Comparison of ENCODE assay signal across 19 mouse cellular contexts in the genomic region with DNA sequence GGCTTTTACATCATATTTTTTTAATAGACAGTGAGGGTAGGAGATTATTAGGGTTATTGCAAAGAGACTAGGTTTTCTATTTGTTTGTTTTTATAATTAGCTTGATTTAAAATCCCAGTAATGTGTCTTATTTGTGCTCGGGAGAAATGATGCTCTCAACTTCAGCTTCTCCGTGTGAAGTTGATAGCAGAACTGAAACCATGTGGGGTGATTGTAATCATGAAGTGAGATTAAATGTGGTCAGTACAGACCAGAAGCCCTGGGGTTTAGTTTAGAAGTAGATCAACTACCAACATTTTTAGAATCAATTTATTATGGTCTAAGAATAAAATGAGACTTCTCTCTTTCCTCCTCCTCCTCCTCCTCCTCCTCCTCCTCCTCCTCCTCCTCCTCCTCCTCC.
"Had no signal": no experiment of that assay in that cellular context is flagged by ENCODE, and none has a peak within 500 bp of the region (broad histone marks: within the 10 kb centered on the region; RNA-seq: fewer than 3 reads in every experiment).

No protein-coding gene starts in this region.

- H3K9ac ChIP-seq: lung, embryonic 14.5 days; midbrain, embryonic 12.5 days; neural tube, embryonic 13.5 days; neural tube, embryonic 15.5 days had no signal

- H3K36me3 ChIP-seq: midbrain, embryonic 10.5 days; midbrain, embryonic 12.5 days; neural tube, embryonic 13.5 days; neural tube, embryonic 15.5 days had no signal

- H3K27me3 ChIP-seq: midbrain, embryonic 12.5 days; neural tube, embryonic 13.5 days; neural tube, embryonic 15.5 days had no signal

- H3K9me3 ChIP-seq: midbrain, embryonic 10.5 days; midbrain, embryonic 12.5 days; neural tube, embryonic 13.5 days; neural tube, embryonic 15.5 days had no signal

- ATAC-seq: midbrain, embryonic 16.5 days had no signal

- H3K4me3 ChIP-seq: midbrain, embryonic 10.5 days; midbrain, embryonic 12.5 days; myocyte; neural tube, embryonic 13.5 days; neural tube, embryonic 15.5 days had no signal

- DNase-seq: lung, adult 18-20 months; lung, embryonic 14.5 days; lung, postnatal 10 days; lung, postnatal 4 days; midbrain, embryonic 14.5 days; retina, postnatal 1 day; right cerebral cortex, adult 18-20 months; right cerebral cortex, postnatal 25 days; right cerebral cortex, postnatal 4 days; spleen, adult 18-20 months; thymus, adult 18-20 months; thymus, postnatal 25 days; thymus, postnatal 4 days had no signal

- H3K27ac ChIP-seq: midbrain, embryonic 10.5 days; midbrain, embryonic 12.5 days; neural tube, embryonic 13.5 days; neural tube, embryonic 15.5 days had no signal

- H3K4me2 ChIP-seq: lung, embryonic 14.5 days; midbrain, embryonic 12.5 days; neural tube, embryonic 13.5 days; neural tube, embryonic 15.5 days had no signal
